23 mouse cellular contexts compared by ENCODE assay signal in genomic region chr3:116139000-116139399, GRCm38 (mm10). TPM values are rescaled to one million over a fixed set of nuclear protein-coding genes. Genes with fewer than 3 reads are reported as not detected.
DNase-seq lines count a peak whose midpoint lies in the region; ATAC-seq lines count a peak whose summit lies in the region.
"Had no signal": no experiment of that assay in that cellular context is flagged by ENCODE, and none has a peak within 500 bp of the region (broad histone marks: within the 10 kb centered on the region; RNA-seq: fewer than 3 reads in every experiment).

No protein-coding gene starts in this region.

- ATAC-seq in heart, embryonic 13.5 days (ENCODE audit: extremely low read depth, insufficient number of reproducible peaks, low FRiP score, low TSS enrichment), result no peak
- ATAC-seq in liver, embryonic 12.5 days, result peak; percentile 64; the same call in 1 of the 2 replicates
- ATAC-seq: forebrain, embryonic 14.5 days; forebrain, postnatal 0 days; hindbrain, embryonic 16.5 days; intestine, embryonic 15.5 days; Patski had no signal

- H3K9ac ChIP-seq in heart, embryonic 13.5 days, result no peak overlapping the region
- no peak overlapping the region for H3K9ac ChIP-seq in liver, embryonic 12.5 days
- H3K9ac ChIP-seq: forebrain, postnatal 0 days; hindbrain, embryonic 13.5 days; intestine, embryonic 15.5 days had no signal

- WGBS in heart, embryonic 13.5 days, result 16% methylated on average over 5 of the region's 5 CpGs
- WGBS in liver, embryonic 12.5 days (ENCODE audit: insufficient replicate concordance), result 18% methylated on average over 5 of the region's 5 CpGs

- peak; percentile 81 for DNase-seq in heart, adult 11 months
- no peak for DNase-seq in heart, adult 18-20 months
- no peak for DNase-seq in heart, postnatal 14 days
- DNase-seq in liver, result no peak
- DNase-seq in MN1 (ENCODE audit: low spot score), result no peak
- DNase-seq: adrenal gland, postnatal 10 days; adrenal gland, postnatal 36 days; cerebellum, adult 18-20 months; cerebellum, adult 9-10 months; cerebellum, postnatal 14 days; forebrain, postnatal 0 days; gastrocnemius, adult 2 months; gastrocnemius, postnatal 14 days; heart, adult 2 months; heart, postnatal 36 days had no signal

- H3K4me2 ChIP-seq in heart, embryonic 13.5 days, result no peak overlapping the region
- H3K4me2 ChIP-seq in liver, embryonic 12.5 days, result no peak overlapping the region
- H3K4me2 ChIP-seq: hindbrain, embryonic 13.5 days; intestine, embryonic 15.5 days had no signal

- no peak overlapping the region for H3K4me3 ChIP-seq in heart, embryonic 13.5 days
- H3K4me3 ChIP-seq in liver, embryonic 12.5 days, result no peak overlapping the region
- H3K4me3 ChIP-seq: gastrocnemius, adult 2 months; heart, adult 2 months; hindbrain, embryonic 10.5 days; hindbrain, embryonic 13.5 days; intestine, embryonic 15.5 days had no signal

- H3K27me3 ChIP-seq in heart, embryonic 13.5 days (replicated peaks), result no peaks in the 10 kb centered on the region
- H3K27me3 ChIP-seq in liver, embryonic 12.5 days (replicated peaks), result no peaks in the 10 kb centered on the region
- H3K27me3 ChIP-seq: hindbrain, embryonic 13.5 days; intestine, embryonic 15.5 days; Patski had no signal

- H3K4me1 ChIP-seq in heart, embryonic 13.5 days, result peaks cover 47% of the 10 kb centered on the region
- peaks cover 14% of the 10 kb centered on the region for H3K4me1 ChIP-seq in liver, embryonic 12.5 days
- H3K4me1 ChIP-seq: hindbrain, embryonic 10.5 days; hindbrain, embryonic 13.5 days; intestine, embryonic 15.5 days had no signal

- no peaks in the 10 kb centered on the region for H3K36me3 ChIP-seq in heart, embryonic 13.5 days
- no peaks in the 10 kb centered on the region for H3K36me3 ChIP-seq in liver, embryonic 12.5 days
- H3K36me3 ChIP-seq: hindbrain, embryonic 10.5 days; hindbrain, embryonic 13.5 days; intestine, embryonic 15.5 days had no signal

- no peaks in the 10 kb centered on the region for H3K9me3 ChIP-seq in heart, embryonic 13.5 days
- H3K9me3 ChIP-seq in liver, embryonic 12.5 days (replicated peaks), result no peaks in the 10 kb centered on the region
- H3K9me3 ChIP-seq: hindbrain, embryonic 10.5 days; hindbrain, embryonic 13.5 days; intestine, embryonic 15.5 days had no signal

- intact Hi-C loops in heart, postnatal 14 days (cut with DNase I), result no loop called here

- peak overlapping the region; percentile 70 for H3K27ac ChIP-seq in heart, embryonic 13.5 days (replicated peaks)
- H3K27ac ChIP-seq in liver, embryonic 12.5 days, result no peak overlapping the region
- H3K27ac ChIP-seq: gastrocnemius, adult 2 months; hindbrain, embryonic 10.5 days; hindbrain, embryonic 13.5 days; intestine, embryonic 15.5 days had no signal

RNA-seq across cellular contexts. Expression of gene Vcam1, which starts 9.5 kb away (rescaled TPM):
- 10 to 100 TPM; 16.7 to 23.8 TPM for total RNA-seq in heart, adult 18-20 months (2021)
- 56.4 and 67.5 TPM in 2 replicates for polyA plus RNA-seq in heart, embryonic 13.5 days (2015; fragmentation: Nextera tagmentation; extraction: Ambion mirVana)
- total RNA-seq in heart, postnatal 14 days (2021), result 10 to 100 TPM; 11.4 to 14.2 TPM
- polyA plus RNA-seq in liver, embryonic 12.5 days (2016; fragmentation: Nextera tagmentation; extraction: Ambion mirVana), result 47.5 and 51.6 TPM in 2 replicates
